Mouse (Mus musculus): ENCODE results near the gene Plekhh1. TPM values are rescaled to one million over a fixed set of nuclear protein-coding genes. Genes with fewer than 3 reads are reported as not detected.

The Plekhh1 gene
- polyA plus RNA-seq, 2 experiments from 2014 or later, result 0.12 TPM; not detected in 1

GRCm38 (mm10) chr12:79034331-79034730 is 5.4 kb downstream of the Plekhh1 start:
- no peak for ATAC-seq

GRCm38 (mm10) chr12:79035349-79035748 is 6.4 kb downstream of the Plekhh1 start:
- ATAC-seq, result no peak

DNA sequence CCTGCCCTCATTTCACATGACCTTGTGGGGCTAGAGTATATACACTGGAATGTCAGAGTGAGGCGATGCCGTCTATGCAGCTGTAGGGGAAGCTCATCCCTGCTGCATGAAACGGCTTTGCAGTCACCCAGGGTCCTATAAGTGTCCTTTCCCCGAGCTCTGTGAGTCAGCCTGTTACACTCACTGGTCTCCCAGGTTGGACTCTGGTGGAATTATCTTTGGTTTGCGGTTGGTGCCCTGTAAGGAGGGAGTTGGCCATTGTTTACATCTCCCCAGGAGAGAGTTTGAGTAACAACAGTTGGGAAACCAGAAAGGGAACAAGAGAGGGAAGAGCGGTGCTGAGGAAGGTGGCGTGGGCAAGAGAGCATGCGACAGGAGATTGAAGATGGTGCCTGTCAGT is 10.7 kb downstream of the Plekhh1 start:
- no peak for ATAC-seq

DNA sequence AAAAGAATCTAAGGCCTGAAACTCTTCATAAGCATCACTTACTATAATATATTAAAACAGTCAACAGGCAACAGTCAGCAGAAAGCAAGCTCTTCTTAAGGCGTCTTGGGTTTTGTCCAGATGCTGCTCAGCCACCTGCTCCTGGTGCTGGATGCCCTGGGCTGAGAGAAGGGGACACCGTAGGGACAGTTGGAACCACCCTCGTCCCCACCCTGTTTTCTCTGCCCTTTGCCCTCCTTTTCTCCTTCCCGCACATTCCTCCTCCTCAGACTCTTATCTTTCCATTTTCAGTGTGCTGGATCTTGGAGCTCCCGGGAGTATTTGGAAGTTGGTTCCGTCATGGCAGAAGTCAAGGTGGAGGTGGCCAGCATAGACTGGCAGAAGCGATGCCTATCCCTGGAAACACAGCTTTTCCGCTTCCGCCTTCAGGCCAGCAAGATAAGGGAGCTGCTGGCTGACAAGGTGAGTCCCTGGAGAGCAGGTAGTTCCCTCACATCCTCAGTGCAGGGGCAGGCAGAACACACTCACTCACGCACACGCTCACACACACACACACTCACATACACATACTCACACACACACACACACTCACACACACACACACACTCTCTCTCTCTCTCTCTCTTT is 11.4 kb downstream of the Plekhh1 start:
- ATAC-seq, result no peak

GRCm38 (mm10) chr12:79041436-79041835 is 12.5 kb downstream of the Plekhh1 start:
- no peak for ATAC-seq

DNA sequence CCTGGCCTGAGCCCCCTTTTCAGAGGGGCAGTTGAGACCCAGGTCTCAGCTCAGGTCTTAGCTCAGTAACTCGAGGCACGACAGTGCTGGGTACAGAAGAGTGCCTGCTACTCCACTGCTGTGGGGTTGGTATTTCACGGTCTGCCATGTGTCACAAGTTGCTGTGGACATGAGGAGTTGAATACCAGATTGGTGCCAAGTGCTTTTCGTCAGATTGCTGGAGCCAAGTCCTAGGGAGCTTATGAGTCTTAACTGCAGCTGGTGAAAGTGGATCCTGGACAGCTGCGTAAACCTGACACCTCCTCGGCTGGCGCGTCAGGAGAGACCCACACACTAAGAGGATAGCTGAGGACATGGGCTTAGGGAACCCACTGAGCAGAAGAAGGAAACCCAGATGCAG is 15.7 kb downstream of the Plekhh1 start:
- ATAC-seq, result no peak

- no peak for ATAC-seq
Measured at GRCm38 (mm10) chr12:79046171-79046570, 17.2 kb downstream of the Plekhh1 start.

DNA sequence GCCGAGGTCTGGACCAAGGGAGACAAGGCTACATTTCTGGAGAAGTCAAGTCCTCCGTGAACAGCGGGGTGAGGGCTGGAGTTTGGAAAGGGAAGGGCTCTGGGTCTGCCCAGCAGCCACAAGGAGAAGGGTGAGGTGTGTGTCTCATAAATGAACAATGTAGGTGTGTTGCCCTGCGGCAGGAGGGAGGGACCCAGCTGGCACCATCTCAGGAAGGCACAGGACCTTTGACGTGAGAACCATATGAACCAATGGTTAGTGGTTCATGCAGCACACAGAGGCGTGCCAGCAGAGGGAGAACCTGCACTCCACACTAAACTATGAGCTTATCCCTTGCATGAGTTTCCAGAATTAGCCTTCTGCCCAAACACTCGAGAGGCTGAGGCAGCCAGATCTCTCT is 18.2 kb downstream of the Plekhh1 start:
- no peak for ATAC-seq

GRCm38 (mm10) chr12:79048898-79049297 is 19.9 kb downstream of the Plekhh1 start:
- no peak for ATAC-seq

GRCm38 (mm10) chr12:79049807-79050206 is 20.8 kb downstream of the Plekhh1 start:
- ATAC-seq, result no peak

GRCm38 (mm10) chr12:79050545-79051212 is 21.7 kb downstream of the Plekhh1 start:
- ATAC-seq, result no peak

- ATAC-seq, result no peak
Measured at GRCm38 (mm10) chr12:79052073-79052472, 23.1 kb downstream of the Plekhh1 start.

- ATAC-seq, result no peak
Measured at GRCm38 (mm10) chr12:79055276-79055675, 26.3 kb downstream of the Plekhh1 start.

- ATAC-seq, result no peak
Measured at GRCm38 (mm10) chr12:79059573-79059972, 30.6 kb downstream of the Plekhh1 start.

DNA sequence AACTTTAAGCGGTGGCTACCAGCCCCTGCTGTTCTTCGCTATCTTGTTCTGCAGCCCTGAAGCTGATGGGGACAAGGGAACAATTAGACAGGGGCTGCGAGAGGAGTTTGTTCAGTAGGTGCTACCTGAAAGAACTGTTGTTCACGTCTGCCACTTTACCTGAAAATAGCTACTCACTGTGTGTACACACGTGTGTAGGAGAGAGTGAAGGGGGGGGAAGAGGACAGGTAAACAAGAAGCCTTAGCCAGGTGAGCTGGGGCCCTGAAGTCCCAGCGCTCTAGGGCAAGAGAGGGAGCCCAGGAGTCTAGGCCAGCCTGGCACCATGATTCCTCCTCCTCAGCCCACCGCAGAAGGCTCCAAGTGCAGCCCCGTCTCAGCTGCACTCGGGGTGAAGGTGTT is 31.2 kb downstream of the Plekhh1 start:
- ATAC-seq, result no peak

DNA sequence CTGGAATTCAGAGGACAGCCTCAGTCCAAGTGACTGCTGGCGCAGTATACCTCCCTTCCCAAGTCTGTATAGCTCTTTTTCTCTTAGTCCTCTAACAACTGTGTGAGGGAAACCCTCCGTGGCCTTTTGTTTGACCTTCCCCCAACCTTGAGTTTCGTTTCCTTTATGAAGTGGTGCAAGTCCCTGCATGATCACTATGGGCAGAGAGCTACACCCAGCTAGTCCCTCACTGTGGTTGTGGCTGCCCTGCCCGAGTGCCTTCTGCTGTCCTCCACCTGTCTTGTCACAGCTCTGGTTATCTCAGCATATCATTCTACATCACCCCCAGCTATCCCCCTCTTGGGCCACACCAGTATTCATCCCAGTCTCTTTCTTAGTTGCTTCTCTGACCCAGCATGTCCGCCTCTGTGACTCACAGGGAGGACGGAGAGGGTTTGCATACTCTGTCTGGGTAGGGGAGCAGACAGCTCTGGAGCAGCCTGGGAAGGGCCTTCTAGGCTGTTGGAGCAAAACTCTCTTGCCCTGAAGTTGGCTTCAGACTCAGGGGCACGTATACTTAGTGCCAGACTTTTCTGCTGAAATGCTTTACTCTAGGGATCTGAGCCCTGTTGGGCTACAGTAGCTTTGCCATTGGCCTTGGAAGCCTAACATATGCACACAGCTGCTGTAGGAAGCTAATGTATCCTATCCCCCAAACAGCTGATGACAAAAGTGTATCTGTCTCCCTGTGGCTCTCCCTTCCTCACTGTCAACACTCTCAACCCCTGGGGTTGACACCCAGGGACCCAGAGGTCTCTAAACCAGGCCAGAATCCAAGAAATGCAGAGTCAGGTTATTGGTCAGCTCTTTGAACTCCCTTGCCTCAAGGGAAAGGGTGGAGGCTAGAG is 32.0 kb downstream of the Plekhh1 start:
- ATAC-seq, result no peak

GRCm38 (mm10) chr12:79064451-79064850 is 35.5 kb downstream of the Plekhh1 start:
- no peak for ATAC-seq

DNA sequence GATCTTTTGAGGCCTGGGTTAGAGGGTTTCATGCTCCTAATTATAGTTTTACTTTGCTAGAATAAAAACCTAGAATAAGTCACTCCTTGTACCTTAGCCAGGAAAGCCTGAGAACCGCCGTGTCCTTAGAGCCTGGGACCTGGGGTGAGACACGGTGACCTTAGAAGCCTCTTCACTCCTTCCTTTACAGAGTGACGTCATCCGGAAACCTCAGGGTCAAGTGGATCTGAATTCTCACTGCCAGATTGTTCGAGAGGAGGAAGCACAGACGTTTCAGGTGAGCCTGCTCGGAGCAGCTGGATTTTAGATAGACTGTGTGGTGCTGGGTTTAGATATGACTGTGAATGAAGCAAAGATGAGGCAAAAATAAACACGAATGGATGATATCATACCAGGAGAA is 37.5 kb downstream of the Plekhh1 start:
- no peak for ATAC-seq

DNA sequence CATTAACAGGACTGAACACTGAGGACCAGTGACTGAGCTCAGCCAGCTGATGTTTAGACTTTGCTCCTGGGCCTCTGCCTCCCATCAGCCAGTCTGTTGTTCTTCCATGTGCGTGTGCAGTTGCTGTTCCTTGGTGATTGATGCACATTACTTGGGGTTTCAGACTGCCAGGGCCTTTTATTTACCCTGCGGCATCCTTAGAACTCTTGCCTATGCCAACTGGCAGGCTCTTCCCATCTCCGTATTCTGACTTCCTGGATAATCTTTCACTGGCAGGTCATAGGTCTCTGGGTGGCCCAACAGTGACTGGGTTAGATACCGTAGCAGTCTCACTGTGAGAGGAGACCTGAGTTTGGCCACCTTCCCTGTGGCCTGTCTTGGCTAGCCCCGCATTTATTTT is 38.6 kb downstream of the Plekhh1 start:
- ATAC-seq, result no peak

GRCm38 (mm10) chr12:79068306-79068705 is 39.3 kb downstream of the Plekhh1 start:
- no peak for ATAC-seq

DNA sequence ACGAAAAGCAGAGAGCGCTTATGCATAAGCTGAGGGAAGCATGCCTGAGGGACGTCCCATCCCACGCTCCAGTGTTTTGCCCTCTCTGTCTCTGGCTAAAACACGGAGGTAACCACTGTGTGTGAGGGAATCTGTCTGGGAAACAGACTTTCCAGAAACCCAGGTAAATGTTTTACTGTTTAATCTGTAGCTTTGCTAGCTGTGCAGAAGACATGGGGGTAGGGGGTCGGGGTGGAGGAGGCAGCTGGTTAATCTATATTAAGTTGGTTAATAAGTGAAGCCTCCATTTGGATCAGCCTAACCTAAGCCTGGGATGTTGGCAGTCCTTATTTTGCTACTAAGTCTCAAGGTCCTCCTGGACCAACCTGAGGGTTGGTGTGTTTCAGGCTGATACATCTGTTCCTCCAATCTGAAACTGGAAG is 40.2 kb downstream of the Plekhh1 start:
- ATAC-seq, result no peak

GRCm38 (mm10) chr12:79069916-79070315 is 41.0 kb downstream of the Plekhh1 start:
- no peak for ATAC-seq

GRCm38 (mm10) chr12:79070736-79071333 is 41.9 kb downstream of the Plekhh1 start:
- no peak for ATAC-seq

All from CD4-positive, CD25-positive, alpha-beta regulatory T cell, adult 4 months (primary cell).